Mouse (Mus musculus) A20 (cell line): Measurements from ENCODE around the gene Dennd1a.

Experiments
- DNase-seq: peaks from one replicate; pipeline ENCODE4 v3.0.0-alpha.2; 2011; ENCODE audit warnings: low read depth, low spot score

Gene Dennd1a

GRCm38 (mm10) chr2:38165966-38166365, 121.2 kb downstream of the Dennd1a start:
- DNase-seq, result no peak

- DNase-seq, result peak; percentile 77
Observed at GRCm38 (mm10) chr2:38164326-38165035, 122.7 kb downstream of the Dennd1a start.

GRCm38 (mm10) chr2:38162486-38162885, 124.7 kb downstream of the Dennd1a start:
- DNase-seq, result no peak

GRCm38 (mm10) chr2:38161484-38161883, 125.7 kb downstream of the Dennd1a start:
- no peak for DNase-seq

GRCm38 (mm10) chr2:38159736-38160135, 127.5 kb downstream of the Dennd1a start:
- DNase-seq, result no peak

GRCm38 (mm10) chr2:38157002-38157401, 130.2 kb downstream of the Dennd1a start:
- DNase-seq, result no peak

GRCm38 (mm10) chr2:38156001-38156400, 131.2 kb downstream of the Dennd1a start:
- DNase-seq, result peak; percentile 61

- no peak for DNase-seq
Observed at GRCm38 (mm10) chr2:38144831-38145230, 142.4 kb downstream of the Dennd1a start.

- no peak for DNase-seq
Observed at GRCm38 (mm10) chr2:38144067-38144779, 143.0 kb downstream of the Dennd1a start.

GRCm38 (mm10) chr2:38142905-38143304, 144.3 kb downstream of the Dennd1a start:
- no peak for DNase-seq

- no peak for DNase-seq
Observed at GRCm38 (mm10) chr2:38142210-38142609, 145.0 kb downstream of the Dennd1a start.

GRCm38 (mm10) chr2:38139536-38139935, 147.7 kb downstream of the Dennd1a start:
- DNase-seq, result no peak

GRCm38 (mm10) chr2:38137086-38137485, 150.1 kb downstream of the Dennd1a start:
- no peak for DNase-seq

GRCm38 (mm10) chr2:38135427-38135826, 151.8 kb downstream of the Dennd1a start:
- no peak for DNase-seq

- no peak for DNase-seq
Observed at GRCm38 (mm10) chr2:38133036-38133825, 154.0 kb downstream of the Dennd1a start.

- DNase-seq, result no peak
Observed at GRCm38 (mm10) chr2:38132233-38132822, 154.9 kb downstream of the Dennd1a start.

GRCm38 (mm10) chr2:38131538-38131937, 155.7 kb downstream of the Dennd1a start:
- no peak for DNase-seq

GRCm38 (mm10) chr2:38129961-38130802, 157.0 kb downstream of the Dennd1a start:
- no peak for DNase-seq

GRCm38 (mm10) chr2:38126383-38126732, 160.8 kb downstream of the Dennd1a start:
- DNase-seq, result no peak

GRCm38 (mm10) chr2:38125671-38126382, 161.4 kb downstream of the Dennd1a start:
- DNase-seq, result no peak
